Mouse (Mus musculus) thymus, postnatal 4 days (tissue): ENCODE data around the gene Brd2.

Source experiments
- DNase-seq: peaks from one replicate; pipeline ENCODE4 v3.0.0; 2021

The Brd2 gene

GRCm38 (mm10) chr17:34079002-34079401 lies 43.4 kb downstream of the Brd2 start:
- no peak for DNase-seq

DNA sequence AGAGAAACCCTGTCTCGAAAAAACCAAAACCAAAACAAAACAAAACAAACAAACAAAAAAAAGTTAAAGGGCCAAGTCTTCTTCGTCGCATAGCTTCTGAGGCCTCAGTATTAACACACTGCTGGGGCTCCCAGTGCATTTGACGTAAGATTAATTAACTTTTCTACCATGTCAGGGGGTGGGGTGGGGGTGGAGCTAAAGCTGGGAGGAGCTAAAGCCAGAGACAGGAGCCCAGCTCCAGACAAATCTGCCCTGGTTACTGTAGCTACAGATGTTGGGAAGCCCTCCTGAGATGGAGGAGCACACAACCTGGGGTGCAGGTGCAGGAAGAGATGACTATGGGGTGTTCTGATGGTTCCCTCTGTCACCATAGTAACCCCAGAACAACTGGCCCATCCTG lies 44.3 kb downstream of the Brd2 start:
- no peak for DNase-seq

DNA sequence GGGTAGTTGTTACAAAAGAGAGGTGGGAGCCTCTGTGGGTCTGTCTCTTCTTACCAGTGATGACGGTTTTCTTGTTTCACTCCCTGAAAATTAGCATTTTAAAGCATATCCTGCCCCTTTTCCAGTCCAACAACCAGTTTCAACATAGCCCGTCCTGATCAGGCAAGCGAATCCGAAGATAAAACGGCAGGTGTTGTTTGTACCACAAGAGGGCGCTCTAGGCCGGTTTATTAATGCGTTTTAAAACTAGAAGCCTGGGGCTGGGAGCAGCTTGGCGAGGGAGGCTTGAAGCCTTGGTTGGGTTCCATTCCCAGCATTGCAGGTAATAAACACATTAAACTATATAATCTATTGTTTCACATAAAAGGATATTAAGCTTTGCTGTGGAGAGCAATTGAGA lies 44.9 kb downstream of the Brd2 start:
- DNase-seq, result peak; percentile 82

- peak; percentile 90 for DNase-seq
Measured at GRCm38 (mm10) chr17:34075271-34075670, 47.2 kb downstream of the Brd2 start.

DNA sequence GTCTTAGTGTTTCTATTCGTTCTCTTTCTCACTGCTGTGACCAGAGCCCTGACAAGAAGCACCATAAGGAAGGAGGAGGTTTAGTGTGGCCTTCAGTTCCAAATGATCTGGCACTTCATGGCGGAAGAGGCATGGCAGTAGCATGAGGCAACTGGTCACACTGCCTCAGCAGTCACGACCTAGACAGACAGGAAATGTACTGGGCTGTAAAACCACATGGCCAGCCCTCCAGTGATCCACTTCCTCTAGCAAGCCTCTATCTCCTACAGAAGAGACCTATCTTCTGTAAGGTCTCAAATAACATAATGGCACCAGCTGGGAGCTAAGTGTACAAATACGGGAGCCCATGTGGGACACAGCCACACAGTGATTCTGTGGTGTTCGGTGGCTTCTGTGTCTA lies 50.3 kb downstream of the Brd2 start:
- no peak for DNase-seq

GRCm38 (mm10) chr17:34068864-34069263 lies 53.6 kb downstream of the Brd2 start:
- no peak for DNase-seq
